Mouse (Mus musculus): Measurements from ENCODE around the gene Supt3.

The Supt3 gene

DNA sequence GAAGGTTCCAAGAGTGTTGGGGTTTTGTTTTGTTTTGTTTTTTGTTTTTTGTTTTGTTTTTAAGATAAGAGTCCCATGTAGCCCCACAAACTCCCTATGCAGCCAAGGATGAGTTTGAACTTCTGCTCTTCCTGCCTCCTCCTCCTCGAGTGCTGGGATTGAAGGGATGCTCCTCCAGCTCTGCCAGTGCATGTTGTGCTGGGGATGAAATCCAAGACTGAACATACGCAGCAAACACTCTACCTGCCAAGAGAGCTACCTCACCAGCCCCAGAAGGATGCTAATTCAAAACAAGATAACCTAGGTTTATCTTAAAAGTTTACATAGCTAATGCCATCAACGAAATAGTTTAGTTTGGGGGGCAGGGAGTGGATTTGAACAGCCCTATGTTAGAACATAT is 276.4 kb downstream of the Supt3 start:
- no peak for DNase-seq (ENCODE audit: low read depth, low spot score)

DNA sequence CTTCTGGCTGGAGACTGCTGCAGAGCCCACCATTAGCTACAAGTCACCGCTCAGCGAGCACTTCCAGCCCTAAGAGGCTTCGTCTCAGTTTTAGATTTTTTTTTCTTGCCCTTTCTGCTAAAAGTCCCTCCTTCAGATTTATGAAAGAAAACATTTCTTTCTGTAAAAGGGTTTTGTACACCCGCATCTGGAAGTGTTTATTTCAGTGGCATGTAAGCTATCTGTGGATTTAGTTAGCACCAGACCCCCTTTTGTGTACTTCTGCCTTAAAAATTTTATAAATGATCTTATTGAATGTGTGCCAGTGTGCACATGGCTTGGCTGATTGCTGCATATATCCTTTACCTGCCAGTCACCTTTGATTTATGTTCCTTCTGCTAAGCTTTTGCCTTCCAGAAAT is 277.6 kb downstream of the Supt3 start:
- DNase-seq (ENCODE audit: low read depth, low spot score), result no peak

DNA sequence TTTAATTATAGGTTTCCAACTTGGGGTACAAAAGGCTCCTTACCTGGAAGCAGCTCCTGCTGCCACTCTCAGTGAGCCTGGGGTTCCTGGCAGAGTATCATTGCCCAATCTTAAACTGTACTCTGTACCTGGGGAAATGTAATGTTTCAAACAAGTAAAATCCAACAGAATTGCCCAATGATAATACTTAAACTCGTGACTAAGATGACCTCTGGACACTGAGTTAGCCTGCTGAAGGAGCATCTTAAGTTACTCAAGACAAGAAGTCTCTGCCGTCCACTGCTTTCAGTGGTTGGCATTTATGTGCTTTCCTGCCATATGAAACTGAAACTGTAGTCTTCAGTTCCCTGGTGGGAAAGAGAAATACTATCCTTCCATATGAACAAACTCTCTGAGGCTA is 279.9 kb downstream of the Supt3 start:
- DNase-seq (ENCODE audit: low read depth, low spot score), result no peak

DNA sequence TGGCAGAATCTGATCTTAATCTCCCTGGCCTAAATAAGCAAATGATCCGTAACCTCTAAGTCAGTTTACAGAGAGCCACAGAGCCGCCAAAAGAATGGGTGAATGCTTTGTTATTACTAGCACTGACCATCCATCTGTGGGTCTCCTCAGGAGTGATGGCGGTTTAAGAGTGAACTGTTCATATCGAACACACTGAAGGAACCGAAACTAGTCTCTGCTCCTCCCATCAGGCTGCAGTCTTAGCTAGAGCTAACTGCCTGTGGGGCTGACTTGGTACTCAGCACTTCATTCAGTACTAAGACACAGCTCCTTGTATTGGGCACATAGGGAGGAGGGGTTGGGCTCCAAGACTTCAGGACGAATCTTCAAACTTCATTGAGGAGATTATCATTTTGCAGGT is 280.8 kb downstream of the Supt3 start:
- no peak for DNase-seq (ENCODE audit: low read depth, low spot score)

DNA sequence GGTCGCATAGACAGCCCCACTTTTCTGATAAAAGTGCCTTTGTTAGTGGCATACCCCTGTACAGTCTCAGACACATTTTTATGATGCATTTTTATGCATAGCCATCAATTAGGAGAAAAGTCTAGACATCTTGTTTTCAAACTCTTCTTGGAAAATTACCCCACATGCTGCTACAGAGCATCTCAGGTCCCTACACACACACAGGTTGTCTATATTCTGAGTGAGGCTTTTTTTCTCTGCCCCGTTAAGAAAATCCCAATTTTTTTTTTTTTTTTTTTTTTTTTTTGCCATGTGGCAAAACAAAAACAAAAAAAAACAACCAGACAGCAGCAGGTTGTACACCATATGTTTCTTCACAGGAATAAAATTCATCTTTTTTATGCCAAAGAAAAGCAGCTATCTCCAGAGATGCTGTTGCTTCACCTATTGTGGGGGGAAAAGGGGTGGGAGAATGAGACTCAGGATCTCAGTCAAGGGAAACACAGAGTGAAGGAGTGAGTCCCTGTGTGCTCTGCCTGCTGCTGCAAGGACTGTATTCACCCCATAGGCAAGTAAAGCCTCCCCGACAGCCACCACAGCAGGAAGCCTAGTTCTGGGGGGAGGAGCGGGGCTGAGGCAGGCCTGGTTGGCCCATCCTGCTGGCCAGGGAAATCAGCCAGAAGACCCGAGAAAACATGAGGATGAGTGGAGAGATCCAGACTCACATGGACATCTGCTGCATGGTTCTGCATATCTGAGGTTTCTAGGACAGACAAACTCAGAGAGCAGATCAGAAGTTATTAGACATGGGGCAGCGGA is 281.8 kb downstream of the Supt3 start:
- no peak for DNase-seq (ENCODE audit: low read depth, low spot score)

DNA sequence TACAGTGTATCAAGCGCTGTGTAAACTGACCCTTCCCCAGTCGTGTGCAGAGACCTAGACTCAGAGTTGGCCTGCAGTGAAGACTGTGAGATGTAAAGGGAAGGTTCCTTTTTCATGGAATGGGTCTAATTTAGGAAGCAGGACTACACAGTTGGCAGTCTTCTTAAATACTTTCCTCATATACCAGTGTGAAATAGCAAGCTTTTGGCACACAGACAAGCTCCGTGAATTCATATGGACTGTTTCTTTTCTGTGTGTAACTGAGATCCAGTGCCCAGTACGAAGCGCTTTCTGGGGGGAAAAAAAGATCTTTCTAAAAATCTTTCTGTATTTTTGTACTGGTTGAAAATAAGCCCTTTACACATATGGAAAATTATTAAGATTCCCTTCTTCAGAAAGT is 286.8 kb downstream of the Supt3 start:
- peak; percentile 39 for DNase-seq (ENCODE audit: low read depth, low spot score)

DNA sequence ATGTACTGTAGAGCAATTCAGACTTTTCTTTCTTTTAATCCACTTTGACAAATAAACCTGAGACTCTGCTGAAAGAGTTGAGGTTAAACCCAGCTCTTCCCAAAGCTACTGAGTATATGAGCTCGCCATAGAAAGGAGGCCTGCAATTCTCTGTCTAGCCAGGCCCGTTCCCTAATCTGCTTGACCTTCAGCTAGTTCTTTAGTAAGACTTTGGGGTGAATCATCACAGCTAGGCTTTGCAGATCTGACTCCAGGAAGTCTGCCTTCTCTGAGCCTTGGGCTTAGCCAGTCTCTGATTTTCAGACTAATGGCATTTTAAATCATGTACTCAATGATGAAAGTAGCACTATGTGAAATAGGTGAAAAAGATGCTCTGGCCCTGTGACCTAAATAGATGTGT is 288.5 kb downstream of the Supt3 start:
- DNase-seq (ENCODE audit: low read depth, low spot score), result no peak

DNA sequence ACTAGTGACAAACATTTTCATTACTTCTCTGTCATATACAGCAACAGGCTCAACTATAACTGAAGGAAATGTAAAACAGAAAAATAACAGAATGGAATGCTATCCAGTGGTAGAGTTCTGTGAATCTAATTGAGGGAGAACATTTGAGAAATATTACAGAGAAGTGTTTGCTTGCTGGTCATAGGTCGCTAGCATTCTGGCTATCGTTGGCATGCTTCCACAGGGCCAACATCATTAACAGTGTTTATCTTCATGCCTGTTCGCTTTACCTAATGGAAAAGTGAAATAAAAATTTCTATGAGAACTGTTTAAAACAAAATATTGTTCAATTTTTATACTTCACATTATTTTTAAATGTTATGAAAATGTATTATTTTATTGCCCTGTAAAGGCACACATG is 290.5 kb downstream of the Supt3 start:
- no peak for DNase-seq (ENCODE audit: low read depth, low spot score)

DNA sequence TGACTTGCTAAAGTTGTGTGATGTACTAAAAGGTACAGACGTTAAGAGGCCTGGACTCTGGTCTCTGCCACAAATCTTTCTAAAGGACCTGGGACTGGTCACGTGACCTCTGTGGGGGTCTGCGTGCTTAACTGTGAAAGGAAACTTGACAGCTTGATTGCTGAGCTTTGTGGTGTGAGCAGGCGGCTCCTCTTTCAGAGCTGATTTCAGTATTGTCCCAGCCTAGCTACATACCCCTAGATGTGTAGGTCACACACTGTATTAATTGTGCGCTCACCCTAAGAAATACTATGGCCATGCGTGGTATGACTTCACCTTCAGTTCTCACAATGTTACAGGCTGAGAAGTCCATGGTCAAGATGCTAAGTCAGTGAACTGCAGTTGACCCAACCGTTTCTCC is 291.4 kb downstream of the Supt3 start:
- no peak for DNase-seq (ENCODE audit: low read depth, low spot score)

DNA sequence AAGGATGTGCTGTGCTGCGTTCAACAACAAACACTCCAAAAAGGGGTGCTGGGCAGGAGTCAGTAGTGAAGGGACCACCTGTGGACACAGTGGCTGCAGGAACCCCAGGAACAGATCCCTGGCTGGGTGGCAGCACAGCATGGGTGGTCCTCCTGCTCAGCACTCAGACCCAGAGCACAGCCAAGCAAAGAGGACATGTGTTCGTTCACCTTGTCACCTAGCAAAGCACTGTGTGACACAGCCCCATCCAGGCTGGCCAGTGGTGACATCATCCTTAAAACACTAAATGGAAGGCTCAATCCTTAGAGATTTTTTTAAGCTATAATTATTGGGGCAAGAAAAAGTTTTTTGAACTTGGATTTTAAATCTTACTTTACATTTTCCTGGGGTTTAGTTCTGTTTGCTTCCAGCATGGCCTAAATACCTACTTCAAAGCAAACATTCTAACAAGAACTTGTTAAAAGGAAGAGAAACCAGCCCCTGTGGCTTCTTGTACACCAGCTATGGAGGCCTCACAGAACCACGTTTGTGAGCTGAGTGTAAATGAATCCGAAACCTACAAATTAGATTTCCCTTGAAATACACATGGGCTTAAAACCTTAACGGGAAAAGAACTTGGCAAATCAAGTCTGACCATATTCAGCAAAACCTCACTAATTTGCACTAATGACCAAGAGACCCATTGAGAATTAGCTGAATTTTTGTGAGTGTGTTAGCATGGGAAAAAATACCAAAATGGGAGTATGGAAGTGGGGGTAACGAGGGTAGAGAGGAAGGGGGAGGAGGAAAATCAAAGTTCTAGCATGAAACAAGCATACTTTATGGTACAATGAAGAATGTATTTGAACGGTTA is 295.8 kb downstream of the Supt3 start:
- DNase-seq (ENCODE audit: low read depth, low spot score), result no peak

DNA sequence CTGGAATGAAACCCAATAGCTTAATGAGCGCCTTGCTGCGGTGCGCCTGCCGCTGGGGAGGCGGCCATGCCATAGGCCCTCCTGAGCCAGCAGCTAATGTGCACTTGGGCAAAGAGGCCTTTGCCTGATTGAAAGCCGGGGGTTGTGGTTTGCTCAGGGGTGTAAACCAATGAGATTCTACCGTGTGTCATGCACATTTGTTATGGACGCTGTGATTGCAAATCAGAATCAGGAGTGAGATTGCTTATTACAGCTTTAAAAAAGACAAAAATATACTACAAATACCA is 296.3 kb downstream of the Supt3 start:
- DNase-seq (ENCODE audit: low read depth, low spot score), result no peak

DNA sequence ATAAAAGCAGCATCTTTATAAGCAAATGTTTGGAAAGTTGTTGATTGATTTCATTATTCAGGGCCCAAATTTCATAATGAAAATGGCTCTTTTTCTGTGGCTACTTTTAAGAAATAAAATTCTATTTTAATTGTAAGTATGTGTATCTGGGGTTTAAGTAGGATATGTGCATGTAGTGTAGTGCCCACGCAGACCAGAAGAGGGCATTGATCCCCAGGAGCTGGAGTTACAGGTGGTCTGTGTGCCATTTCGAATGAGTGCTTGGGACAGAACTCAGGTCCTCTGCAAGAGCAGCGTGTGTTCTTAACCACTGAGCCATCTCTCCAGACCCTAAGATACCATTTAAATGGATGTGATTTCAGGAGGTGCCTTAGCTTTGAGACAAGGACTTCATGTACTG is 296.8 kb downstream of the Supt3 start:
- no peak for DNase-seq (ENCODE audit: low read depth, low spot score)

DNA sequence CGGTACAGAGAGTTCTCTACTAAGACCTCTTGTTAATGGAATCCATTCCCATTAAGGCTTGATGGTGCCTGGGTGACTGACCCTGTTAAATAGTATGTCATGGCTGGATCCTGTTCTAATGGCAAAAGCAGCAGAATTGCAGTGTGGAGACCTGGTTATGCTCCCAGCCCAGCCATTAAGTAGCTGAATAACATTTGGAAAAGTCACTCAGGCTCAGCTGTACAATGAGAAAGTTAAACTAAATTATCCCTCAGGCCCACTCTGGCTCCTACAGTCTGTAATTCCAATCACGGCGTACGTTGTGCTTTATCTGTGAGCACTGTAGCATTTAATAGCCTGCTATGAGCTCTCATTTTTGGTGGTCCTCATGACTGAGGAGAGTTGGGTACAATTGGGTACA is 300.0 kb downstream of the Supt3 start:
- DNase-seq (ENCODE audit: low read depth, low spot score), result no peak

DNA sequence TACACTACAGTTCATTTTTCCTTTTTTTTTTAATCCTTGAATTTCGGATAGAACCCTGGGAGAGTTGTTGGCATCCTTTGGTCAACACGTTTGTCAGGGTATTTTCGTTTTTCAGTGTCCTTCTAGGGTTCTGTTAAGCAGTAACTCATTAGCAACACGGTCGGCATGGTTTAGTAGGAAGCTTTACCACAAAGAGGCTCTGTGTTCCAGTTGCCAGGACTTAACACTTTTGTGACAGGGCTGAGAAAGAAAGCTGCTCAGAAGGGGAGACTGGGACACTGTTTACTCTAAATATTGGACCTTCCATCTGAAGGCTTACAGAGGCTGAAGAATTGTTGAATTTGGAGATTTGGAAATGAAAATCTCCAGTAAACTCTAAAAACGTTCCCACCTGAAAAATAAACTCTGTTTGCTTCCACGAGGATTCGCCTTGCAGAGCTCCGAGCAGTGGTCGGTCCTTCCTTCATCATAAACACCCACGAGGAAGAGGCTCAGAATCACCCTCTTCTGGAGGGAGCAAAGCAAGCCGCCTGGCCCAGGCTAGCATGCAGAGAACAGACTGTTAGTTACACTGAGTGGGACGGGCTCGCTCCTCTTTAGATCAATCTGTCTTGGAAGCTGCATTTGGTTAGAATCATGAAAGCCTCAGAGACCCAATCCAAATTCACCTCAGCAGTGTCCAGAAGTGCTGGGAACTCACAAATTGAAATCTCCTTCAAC is 301.1 kb downstream of the Supt3 start:
- DNase-seq (ENCODE audit: low read depth, low spot score), result no peak

DNA sequence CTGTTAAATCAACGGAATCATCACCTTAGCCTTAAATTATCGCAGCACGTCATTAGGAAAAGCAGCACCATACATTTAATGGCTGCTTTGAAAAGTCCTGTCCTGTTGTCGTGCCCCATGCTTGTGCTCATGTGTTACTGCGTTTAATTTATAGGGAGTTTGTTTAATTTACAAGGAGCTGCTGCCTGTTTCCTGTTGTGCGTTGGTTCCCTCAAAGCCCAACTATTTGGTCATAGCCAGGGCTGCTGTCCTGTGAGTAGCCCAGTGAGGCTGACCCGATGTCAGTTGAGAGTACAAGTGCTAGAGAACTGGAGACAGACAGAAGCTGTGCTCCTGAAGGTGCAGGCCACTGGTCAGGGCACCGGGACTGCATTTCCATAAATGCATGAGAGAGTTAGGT is 304.6 kb downstream of the Supt3 start:
- DNase-seq (ENCODE audit: low read depth, low spot score), result no peak

DNA sequence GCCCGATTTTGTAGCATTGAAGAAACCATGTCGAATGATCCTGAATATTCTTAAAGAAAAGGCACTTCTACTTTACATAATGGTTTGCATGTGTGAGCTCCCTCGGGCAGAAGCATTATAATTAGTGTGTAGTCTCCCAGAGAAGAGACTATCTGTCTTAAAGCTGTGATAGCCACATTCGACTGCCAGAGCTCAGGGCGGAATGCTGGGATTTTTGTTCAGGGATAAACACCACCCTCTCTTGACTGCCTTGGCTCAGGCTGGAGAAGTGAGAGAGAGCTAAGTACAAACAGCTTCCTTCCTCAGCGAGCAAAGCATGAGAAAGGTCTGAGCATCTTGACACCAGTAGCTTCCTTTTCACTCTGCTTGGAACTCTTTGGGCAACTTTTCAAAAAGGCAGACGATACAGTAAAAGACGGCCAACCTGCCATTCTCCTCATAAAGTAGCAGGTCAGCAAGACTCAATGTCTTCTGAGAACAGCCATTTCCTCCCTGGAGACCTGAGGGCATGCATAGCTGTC is 305.1 kb downstream of the Supt3 start:
- DNase-seq (ENCODE audit: low read depth, low spot score), result no peak

DNA sequence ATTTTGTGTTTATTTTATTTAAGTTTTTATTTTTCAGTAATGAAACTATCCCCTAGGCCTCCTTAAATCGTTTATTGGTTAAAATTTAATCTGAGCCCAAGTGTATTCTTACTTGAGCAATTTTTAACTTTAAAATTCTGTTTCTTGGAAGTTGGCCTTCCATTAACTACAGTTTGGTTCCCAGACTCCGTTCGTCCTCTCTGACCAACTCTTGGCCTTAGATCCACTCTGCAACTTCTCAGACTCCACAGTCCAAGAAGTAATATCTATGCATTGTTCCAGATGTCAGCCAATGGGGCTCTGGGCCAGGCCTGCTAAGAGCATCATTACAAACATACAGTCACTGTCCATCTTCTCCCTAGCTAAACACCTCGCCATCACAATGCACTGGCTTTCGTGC is 309.4 kb downstream of the Supt3 start:
- no peak for DNase-seq (ENCODE audit: low read depth, low spot score)

DNA sequence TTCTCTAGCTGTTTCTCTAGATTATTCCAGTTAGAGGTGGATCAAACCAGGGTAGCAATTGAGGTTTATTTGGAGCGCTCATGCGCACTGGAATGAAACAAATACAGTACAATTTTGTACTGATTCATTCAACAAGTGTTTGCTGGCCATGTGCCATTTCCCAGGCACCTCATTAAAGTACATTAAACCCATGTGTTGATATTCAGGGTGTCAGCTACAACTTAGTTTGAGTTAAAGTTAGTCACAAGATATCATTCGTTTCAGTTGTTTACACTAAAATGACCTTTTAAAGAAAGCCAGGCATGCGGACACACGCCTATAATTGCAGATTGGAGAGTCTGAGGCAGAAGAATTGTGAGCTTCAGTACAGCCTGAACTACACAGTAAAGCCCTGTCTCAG is 310.1 kb downstream of the Supt3 start:
- no peak for DNase-seq (ENCODE audit: low read depth, low spot score)

DNA sequence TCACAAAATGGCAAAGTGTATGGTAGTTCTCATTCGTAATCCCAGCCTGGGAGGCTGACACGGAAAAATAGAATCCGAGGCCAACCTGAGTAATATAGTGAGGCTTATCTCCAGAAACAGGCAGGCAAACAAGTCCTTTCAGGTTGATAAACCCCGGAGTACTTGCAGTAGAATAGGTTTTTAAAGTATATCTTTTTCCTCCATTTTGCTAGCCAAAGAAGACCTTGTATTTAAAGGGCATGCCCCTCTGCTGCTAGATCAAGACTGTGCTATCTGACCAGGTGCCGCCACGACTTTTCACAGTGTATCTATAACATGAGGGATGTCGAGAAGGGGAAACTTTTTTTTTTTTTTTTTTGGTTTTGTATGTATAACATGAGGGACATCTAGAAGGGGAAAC is 324.1 kb downstream of the Supt3 start:
- no peak for DNase-seq (ENCODE audit: low read depth, low spot score)

DNA sequence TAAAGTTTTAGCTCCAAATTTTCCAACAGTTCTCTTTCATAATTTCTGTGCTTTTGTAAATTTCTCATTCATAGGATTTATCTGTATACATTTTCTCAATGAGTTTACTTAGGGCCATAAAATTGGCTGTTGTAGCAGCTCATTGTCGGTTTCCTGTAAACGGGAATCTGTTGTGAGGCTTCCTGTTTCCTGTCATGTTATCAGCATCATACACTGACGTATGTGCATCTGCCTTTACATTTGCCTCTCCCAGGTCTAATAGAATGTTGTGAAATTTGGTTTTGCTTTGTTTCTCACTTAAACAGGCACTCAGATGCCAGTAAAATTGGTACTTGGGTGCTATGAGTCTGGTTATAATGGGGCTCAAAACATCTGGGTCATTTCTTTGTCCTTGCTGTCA is 338.4 kb downstream of the Supt3 start:
- no peak for DNase-seq (ENCODE audit: low read depth, low spot score)

DNA sequence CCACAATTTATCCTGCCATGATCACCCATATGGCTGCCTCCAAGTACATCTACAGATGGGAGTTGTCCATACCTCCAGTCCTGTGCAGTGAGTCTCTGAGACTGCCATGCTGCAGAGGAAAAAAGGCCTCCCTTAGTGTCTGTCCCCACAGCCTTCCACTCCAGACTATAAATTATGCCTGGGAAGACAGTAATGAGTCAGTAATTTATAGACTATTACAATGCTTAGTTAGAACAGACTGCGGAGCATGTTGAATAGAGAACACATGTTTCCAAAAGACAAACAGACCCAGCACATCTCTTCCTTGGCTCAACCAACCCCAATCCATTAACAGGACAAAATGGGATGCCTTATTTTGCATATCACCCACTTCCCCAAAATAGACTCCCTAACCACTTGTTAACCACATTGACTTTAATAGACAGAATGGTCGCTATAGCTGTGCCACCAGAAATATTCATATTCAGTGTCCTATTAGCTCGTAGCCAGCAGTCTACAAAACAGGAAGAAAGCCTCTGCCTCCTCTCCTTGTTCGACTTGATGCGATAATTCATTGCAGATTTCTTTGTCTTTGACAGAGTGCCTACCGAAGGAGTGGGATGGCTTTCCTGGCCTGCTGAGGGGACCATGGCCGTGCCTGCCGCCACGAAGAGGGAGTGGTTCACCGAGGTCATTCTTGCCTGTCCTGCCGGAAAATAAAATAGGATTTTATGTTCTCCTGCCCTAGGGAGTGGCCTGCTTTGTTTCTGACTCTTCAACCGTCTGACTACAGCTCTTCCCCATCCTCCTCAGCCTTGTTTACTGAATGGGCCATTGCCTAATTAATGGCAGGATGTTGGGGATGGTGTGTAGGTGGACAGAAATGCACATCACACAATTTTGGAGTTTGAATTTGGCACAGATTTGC is 341.9 kb downstream of the Supt3 start:
- no peak for DNase-seq (ENCODE audit: low read depth, low spot score)
